Mouse (Mus musculus) G1E (cell line): Measurements from ENCODE around the gene Egfl8.

Experiments used
- CTCF ChIP-seq: IDR thresholded peaks from 2 replicates; pipeline ENCODE4 v1.5.1; 2012; ENCODE audit warnings: low read depth, low read length, inconsistent platforms, mixed read lengths
- GATA1 ChIP-seq: IDR thresholded peaks from 2 replicates; pipeline ENCODE4 v1.6.1; 2012; ENCODE audit warnings: borderline replicate concordance, low read length, inconsistent platforms, mixed read lengths
- GATA2 ChIP-seq: IDR thresholded peaks from 2 replicates; pipeline ENCODE4 v1.6.1; 2012; ENCODE audit warnings: low read depth, low read length, inconsistent platforms, borderline replicate concordance
- TAL1 ChIP-seq: conservative IDR thresholded peaks from 2 replicates; pipeline ENCODE4 v1.6.1; 2012; ENCODE audit warnings: low read depth, low read length, inconsistent platforms, mixed read lengths

DNA sequence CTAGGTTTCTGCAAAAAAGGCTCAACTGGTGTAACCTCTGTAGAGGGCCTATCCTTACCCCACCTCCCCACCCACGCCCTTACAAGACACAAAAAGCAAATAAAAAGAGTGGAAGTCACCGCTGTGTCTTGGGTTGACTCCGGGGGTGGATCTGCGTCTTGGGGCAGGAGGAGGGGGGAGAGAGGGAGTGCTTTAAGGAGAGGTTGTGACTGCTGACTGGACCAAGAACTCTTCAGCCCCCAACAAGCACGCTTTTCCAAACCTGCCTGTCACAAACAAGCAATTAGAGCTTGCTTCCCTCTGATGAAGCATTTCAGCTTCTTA, 12.8 kb upstream of the Egfl8 start:
- no peak for TF ChIP-seq CTCF
- TF ChIP-seq GATA1, result no peak
- TF ChIP-seq TAL1, result no peak
- TF ChIP-seq GATA2, result no peak
